Mouse (Mus musculus) E14TG2a.4 (cell line): ENCODE results near the gene Recql.

ENCODE experiments used
- H3K27me3 ChIP-seq: 2 replicates; pipeline ENCODE4 v1.6.1; 2014; ENCODE audit warnings: low read length, control low read depth; ENCODE audit not compliant: insufficient read depth
- H3K36me3 ChIP-seq: 2 replicates; pipeline ENCODE4 v1.6.1; 2014; ENCODE audit warnings: low read length, control low read depth; ENCODE audit not compliant: insufficient read depth
- H3K4me1 ChIP-seq: replicated peaks from 2 replicates; pipeline ENCODE4 v1.6.1; 2014; ENCODE audit warnings: low read depth, low read length, control low read depth
- H3K4me3 ChIP-seq: replicated peaks from 2 replicates; pipeline ENCODE4 v1.5.1; 2014; ENCODE audit warnings: mild to moderate bottlenecking, low read length
- H3K9me3 ChIP-seq: 2 replicates; pipeline ENCODE4 v1.6.1; 2014; ENCODE audit warnings: low read length, control low read depth
- CTCF ChIP-seq: conservative IDR thresholded peaks from 2 replicates; pipeline ENCODE4 v1.5.1; 2014; ENCODE audit warnings: low read length
- NANOG ChIP-seq: IDR thresholded peaks from 2 replicates; pipeline ENCODE4 v1.6.1; 2014; ENCODE audit warnings: borderline replicate concordance, low read length, mixed read lengths
- POU5F1 ChIP-seq: IDR thresholded peaks from 2 replicates; pipeline ENCODE4 v1.6.1; 2014; ENCODE audit warnings: low read length, borderline replicate concordance

The Recql gene

DNA sequence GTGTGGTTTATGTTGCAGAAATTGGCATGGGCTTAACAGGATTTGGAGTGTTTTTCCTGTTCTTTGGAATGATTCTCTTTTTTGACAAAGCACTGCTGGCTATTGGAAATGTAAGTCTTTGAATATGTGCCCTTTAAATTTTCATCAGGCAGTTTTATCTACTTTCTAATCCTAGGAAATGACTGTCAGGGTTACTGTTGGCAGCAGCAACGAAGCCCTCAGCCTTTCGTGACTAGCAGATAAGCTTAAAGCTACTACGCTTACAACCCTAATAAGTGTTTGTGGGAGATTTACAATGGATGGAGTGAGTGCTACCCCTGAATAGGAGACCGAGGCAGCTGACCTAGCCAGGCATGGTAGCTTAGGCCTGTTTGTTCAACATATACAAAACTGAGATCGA is 5.4 kb upstream of the Recql start:
- peaks cover 66% of the 10 kb centered on the region for H3K36me3 ChIP-seq
- H3K27me3 ChIP-seq: no peaks in the 10 kb centered on the region
- H3K4me3 ChIP-seq: no peak overlapping the region
- H3K4me1 ChIP-seq: peaks cover 43% of the 10 kb centered on the region
- no peaks in the 10 kb centered on the region for H3K9me3 ChIP-seq
- TF ChIP-seq CTCF (no peak), NANOG (no peak), POU5F1 (no peak)

DNA sequence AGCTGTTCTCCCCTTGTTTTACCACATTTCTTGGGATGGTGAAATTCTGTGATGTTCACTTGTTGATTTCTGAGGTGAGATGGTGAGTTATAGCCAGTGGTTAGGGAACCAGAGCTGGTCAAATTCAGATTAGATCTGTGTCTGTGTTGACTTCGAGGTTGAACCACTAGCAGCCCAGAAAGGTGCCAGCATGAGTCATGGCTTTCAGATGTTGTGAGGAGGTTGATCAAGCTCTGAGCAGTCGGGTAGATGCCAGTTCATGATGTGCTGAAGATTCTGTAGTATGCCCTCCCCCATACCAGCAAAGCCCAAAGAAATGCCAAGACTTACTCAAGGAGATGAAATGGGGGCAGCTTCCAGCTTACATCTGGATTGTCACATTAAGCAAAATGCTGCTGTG is 2.2 kb upstream of the Recql start:
- H3K4me1 ChIP-seq: peaks cover 51% of the 10 kb centered on the region
- TF ChIP-seq CTCF: no peak
- TF ChIP-seq NANOG: no peak
- no peak for TF ChIP-seq POU5F1
- no peaks in the 10 kb centered on the region for H3K27me3 ChIP-seq
- peaks cover 45% of the 10 kb centered on the region for H3K36me3 ChIP-seq
- H3K4me3 ChIP-seq: no peak overlapping the region
- H3K9me3 ChIP-seq: no peaks in the 10 kb centered on the region

DNA sequence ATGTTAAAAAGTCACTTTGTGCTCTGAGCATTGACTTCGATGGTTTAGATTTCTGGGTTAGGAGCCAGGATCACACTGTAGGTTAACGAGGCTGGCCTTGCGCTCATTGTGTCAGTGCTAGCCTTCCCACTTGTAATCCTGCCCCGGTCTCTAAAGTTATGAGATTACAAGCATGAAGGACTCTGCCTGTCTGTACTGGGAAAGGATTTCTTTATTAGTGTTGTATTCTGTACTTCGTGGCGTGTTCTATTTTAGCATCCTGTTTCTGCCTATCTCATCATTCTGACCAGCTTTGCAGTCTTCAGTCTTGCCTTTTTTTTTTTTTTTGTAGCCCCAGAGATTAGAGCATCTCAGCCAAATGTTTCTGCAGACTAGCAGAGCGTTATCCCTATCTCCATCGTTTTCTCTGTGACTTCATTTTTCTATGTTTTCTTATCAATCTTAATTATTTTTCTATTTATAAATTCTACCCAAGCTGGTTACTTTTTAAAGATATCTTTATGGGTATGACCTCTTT is 926 bp upstream of the Recql start:
- Histone ChIP-seq H3K9me3 (no peaks in the 10 kb centered on the region), H3K27me3 (no peaks in the 10 kb centered on the region), H3K4me3 (peak overlapping the region; percentile 95), H3K36me3 (peaks cover 38% of the 10 kb centered on the region), H3K4me1 (peaks cover 48% of the 10 kb centered on the region)
- TF ChIP-seq NANOG (no peak), CTCF (no peak), POU5F1 (no peak)

DNA sequence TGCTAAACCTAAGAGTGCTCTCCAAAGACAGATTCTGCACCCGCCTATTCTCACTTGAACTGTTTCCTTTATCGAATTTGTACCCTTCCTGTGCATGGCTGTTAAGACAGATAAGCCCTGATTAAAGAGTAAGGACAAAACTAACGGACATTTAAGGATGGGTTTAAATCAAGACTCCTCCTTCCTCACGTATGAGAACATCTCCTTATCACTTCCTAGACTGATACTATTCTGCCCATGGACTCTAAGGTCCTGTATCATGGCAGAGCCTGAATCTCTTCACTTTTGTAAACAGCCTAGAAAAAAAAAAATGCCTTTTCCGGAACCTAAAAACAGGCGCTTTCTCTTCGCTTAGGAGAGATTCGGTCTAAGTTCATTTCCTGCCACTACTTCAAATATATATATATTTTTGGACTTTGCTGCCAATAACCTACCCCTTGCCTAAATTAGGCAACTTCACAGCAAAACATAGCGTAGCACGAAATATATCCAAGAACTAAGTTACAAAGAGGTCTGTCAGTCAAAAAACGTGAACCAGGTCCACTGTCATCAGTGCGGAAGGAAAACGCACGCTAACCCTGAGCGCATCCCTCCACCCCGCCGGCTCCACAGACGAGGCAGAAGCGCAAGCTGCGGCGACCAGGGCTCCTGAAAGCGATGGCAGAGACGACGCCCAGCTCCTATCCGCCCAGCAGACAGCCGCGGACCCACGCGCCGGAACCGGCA is 439 bp downstream of the Recql start:
- no peaks in the 10 kb centered on the region for H3K27me3 ChIP-seq
- TF ChIP-seq POU5F1 (no peak), NANOG (no peak), CTCF (no peak)
- peak overlapping the region; percentile 95 for H3K4me3 ChIP-seq
- no peaks in the 10 kb centered on the region for H3K9me3 ChIP-seq
- H3K4me1 ChIP-seq: peaks cover 42% of the 10 kb centered on the region
- H3K36me3 ChIP-seq: peaks cover 38% of the 10 kb centered on the region

DNA sequence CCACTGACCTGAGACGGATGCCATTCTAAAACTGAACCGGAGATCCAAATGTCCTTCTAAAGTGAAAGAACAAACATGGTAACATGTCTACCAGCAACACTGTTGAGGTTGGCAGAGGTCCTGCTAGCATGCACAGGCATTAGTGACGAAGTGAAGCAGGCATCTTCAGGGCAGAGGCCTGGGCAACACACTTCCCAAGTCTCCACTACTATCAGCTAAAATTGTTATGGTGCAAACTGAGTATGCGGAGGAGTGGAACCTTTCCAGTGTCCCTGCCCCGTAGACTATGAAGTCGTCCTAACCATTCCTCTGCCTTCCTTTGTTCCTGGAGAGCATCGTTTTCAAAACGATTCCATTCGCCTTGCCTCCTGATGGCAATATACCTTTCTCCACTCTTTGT is 2.4 kb downstream of the Recql start:
- Histone ChIP-seq H3K36me3 (peaks cover 30% of the 10 kb centered on the region), H3K9me3 (no peaks in the 10 kb centered on the region), H3K27me3 (no peaks in the 10 kb centered on the region), H3K4me1 (peaks cover 25% of the 10 kb centered on the region), H3K4me3 (no peak overlapping the region)
- TF ChIP-seq CTCF (no peak), POU5F1 (no peak), NANOG (no peak)

DNA sequence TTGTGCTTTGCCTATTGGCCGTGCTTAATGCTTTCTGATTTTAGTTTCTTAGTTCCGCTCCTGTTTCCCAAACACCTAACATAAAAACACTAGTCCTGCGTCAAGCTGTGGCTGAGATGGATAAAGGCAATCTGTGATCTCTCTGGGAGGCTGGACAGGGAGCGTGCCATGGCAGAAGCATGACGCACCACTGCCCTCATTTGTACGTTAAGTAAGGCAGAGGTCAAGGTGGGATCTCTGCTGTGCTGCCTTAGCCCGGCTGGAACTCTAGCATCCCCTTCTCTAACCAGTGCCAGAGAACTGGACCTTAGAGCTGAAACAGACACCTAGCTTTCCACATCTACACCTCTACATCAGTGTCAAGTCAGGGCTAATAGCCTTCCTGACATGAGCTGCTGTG is 5.3 kb downstream of the Recql start:
- Histone ChIP-seq H3K36me3 (peaks cover 45% of the 10 kb centered on the region), H3K4me1 (peaks cover 15% of the 10 kb centered on the region), H3K9me3 (no peaks in the 10 kb centered on the region), H3K27me3 (no peaks in the 10 kb centered on the region), H3K4me3 (no peak overlapping the region)
- TF ChIP-seq POU5F1 (no peak), CTCF (no peak)

DNA sequence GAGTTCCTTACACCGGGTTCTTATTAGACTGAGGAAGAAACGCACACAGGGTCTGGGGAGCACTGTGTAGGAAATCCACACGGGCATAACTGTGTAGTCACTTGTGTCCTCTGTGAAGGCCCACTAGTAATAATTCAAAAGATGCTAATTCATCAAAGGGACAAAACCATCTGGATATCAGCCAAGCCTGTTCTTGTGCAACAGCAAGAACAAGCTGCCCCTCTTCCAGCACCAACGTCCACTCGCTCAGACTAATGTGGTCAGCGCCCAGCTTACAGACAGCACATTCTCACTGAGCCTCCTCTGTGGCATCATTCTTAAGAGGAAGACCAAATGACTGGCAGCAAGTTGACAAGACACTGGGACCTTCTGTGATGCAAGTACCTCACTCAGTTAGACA is 6.9 kb downstream of the Recql start:
- TF ChIP-seq NANOG (no peak), POU5F1 (no peak), CTCF (no peak)
- Histone ChIP-seq H3K36me3 (peaks cover 62% of the 10 kb centered on the region), H3K4me1 (peaks cover 7% of the 10 kb centered on the region)

DNA sequence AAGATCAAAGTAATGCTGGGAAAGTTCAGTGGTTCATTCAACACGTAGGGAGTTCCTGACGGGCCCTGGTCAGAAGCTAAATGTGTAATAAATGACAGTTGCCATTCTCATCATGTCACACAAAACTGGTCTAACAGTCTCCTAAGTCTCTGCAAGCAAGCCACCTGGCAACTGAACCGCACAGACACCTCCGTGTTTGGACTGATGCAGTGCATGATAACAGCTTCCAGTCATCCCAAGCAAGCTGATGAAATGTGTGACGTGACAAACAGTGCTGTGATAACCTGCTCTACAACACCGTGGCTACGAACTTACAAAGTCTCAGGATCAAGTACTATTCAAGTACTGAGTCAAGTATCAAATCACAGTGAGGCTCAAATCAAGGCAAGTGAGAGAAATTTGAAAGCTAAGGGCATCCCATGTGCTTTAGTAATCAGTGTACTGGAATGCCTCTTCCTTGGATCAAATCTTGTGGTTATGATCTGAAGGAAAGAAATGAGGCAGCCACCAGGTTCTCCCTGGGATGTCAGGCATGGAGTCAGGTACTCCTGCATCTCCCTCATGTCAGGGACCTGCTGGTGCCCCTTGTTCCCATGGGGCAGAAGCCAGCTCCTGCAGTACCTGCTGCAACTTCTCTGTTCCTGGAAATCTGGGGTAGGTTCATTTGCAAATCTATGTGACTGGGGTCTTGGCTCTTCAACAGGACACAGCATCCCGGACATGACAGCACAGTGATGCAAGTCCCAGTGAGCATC is 8.1 kb downstream of the Recql start:
- H3K4me3 ChIP-seq: no peak overlapping the region
- H3K4me1 ChIP-seq: peaks cover 7% of the 10 kb centered on the region
- no peaks in the 10 kb centered on the region for H3K27me3 ChIP-seq
- TF ChIP-seq POU5F1 (no peak), NANOG (no peak), CTCF (no peak)
- H3K36me3 ChIP-seq: peaks cover 68% of the 10 kb centered on the region
- H3K9me3 ChIP-seq: no peaks in the 10 kb centered on the region

More for the DNA sequence above, 6.9 kb downstream of the Recql start:
- Histone ChIP-seq H3K27me3 (no peaks in the 10 kb centered on the region), H3K4me3 (no peak overlapping the region), H3K9me3 (no peaks in the 10 kb centered on the region)
